Mouse (Mus musculus): ENCODE measurements at regions not wholly inside any gene's neighbourhood (a gene's known extent, or its start where the extent isn't known, plus 50 kb on each side); places are given as distances from the start of the nearest gene placed in this dataset.

GRCm38 (mm10) chr12:54352963-54353606 lies 149.4 kb upstream of the Egln3 start:
- H3K4me1 ChIP-seq (replicated peaks; ENCODE audit: control insufficient read depth, insufficient read depth, low read length): no peaks in the 10 kb centered on the region
- DNase-seq (ENCODE audit: low spot score) (no peak), ATAC-seq (replicated peaks; ENCODE audit: low FRiP score) (no peak)
- no peak overlapping the region for H3K9ac ChIP-seq (ENCODE audit: low read depth, low read length)
- H3K9me3 ChIP-seq (ENCODE audit: control insufficient read depth, low read length): no peaks in the 10 kb centered on the region
- H3K36me3 ChIP-seq (ENCODE audit: control insufficient read depth, insufficient read depth, low read length): no peaks in the 10 kb centered on the region
- no peak overlapping the region for H3K4me2 ChIP-seq
- H3K4me3 ChIP-seq (ENCODE audit: low read depth, low read length): no peak overlapping the region
- WGBS: 74% methylated on average over 10 of the region's 10 CpGs
- H3K27ac ChIP-seq (ENCODE audit: low read depth, low read length): no peak overlapping the region
- no peaks in the 10 kb centered on the region for H3K27me3 ChIP-seq (replicated peaks; ENCODE audit: control insufficient read depth, insufficient read depth, low read length)

- ATAC-seq (replicated peaks; ENCODE audit: low FRiP score) (no peak), DNase-seq (ENCODE audit: low spot score) (no peak)
- no peak overlapping the region for H3K9ac ChIP-seq (ENCODE audit: low read depth, low read length)
- H3K4me3 ChIP-seq (ENCODE audit: low read depth, low read length): no peak overlapping the region
- H3K27ac ChIP-seq (ENCODE audit: low read depth, low read length): no peak overlapping the region
- H3K4me2 ChIP-seq: no peak overlapping the region
- H3K27me3 ChIP-seq (replicated peaks; ENCODE audit: control insufficient read depth, insufficient read depth, low read length): no peaks in the 10 kb centered on the region
- H3K4me1 ChIP-seq (replicated peaks; ENCODE audit: control insufficient read depth, insufficient read depth, low read length): no peaks in the 10 kb centered on the region
- H3K36me3 ChIP-seq (ENCODE audit: control insufficient read depth, insufficient read depth, low read length): no peaks in the 10 kb centered on the region
- no peaks in the 10 kb centered on the region for H3K9me3 ChIP-seq (ENCODE audit: control insufficient read depth, low read length)
- 33% methylated on average over 1 of the region's 1 CpGs for WGBS
Measured at GRCm38 (mm10) chr12:54350293-54350692, 146.6 kb upstream of the Egln3 start.

GRCm38 (mm10) chr12:54349403-54349802 lies 145.7 kb upstream of the Egln3 start:
- Histone ChIP-seq H3K27ac (ENCODE audit: low read depth, low read length) (no peak overlapping the region), H3K4me3 (ENCODE audit: low read depth, low read length) (no peak overlapping the region), H3K4me1 (replicated peaks; ENCODE audit: control insufficient read depth, insufficient read depth, low read length) (no peaks in the 10 kb centered on the region), H3K36me3 (ENCODE audit: control insufficient read depth, insufficient read depth, low read length) (no peaks in the 10 kb centered on the region), H3K4me2 (no peak overlapping the region), H3K9ac (ENCODE audit: low read depth, low read length) (no peak overlapping the region), H3K9me3 (ENCODE audit: control insufficient read depth, low read length) (no peaks in the 10 kb centered on the region), H3K27me3 (replicated peaks; ENCODE audit: control insufficient read depth, insufficient read depth, low read length) (no peaks in the 10 kb centered on the region)
- ATAC-seq (replicated peaks; ENCODE audit: low FRiP score): no peak
- 59% methylated on average over 2 of the region's 2 CpGs for whole genome bisulfite sequencing
- no peak for DNase-seq (ENCODE audit: low spot score)

GRCm38 (mm10) chr12:54343493-54343892 lies 139.8 kb upstream of the Egln3 start:
- WGBS: 71% methylated on average over 5 of the region's 5 CpGs
- Histone ChIP-seq H3K27ac (ENCODE audit: low read depth, low read length) (no peak overlapping the region), H3K4me3 (ENCODE audit: low read depth, low read length) (no peak overlapping the region), H3K27me3 (replicated peaks; ENCODE audit: control insufficient read depth, insufficient read depth, low read length) (no peaks in the 10 kb centered on the region), H3K4me2 (no peak overlapping the region), H3K4me1 (replicated peaks; ENCODE audit: control insufficient read depth, insufficient read depth, low read length) (no peaks in the 10 kb centered on the region), H3K36me3 (ENCODE audit: control insufficient read depth, insufficient read depth, low read length) (no peaks in the 10 kb centered on the region), H3K9me3 (ENCODE audit: control insufficient read depth, low read length) (no peaks in the 10 kb centered on the region), H3K9ac (ENCODE audit: low read depth, low read length) (no peak overlapping the region)
- DNase-seq (ENCODE audit: low spot score) (no peak), ATAC-seq (replicated peaks; ENCODE audit: low FRiP score) (no peak)

- 37% methylated on average over 2 of the region's 2 CpGs for WGBS
- Histone ChIP-seq H3K4me3 (ENCODE audit: low read depth, low read length) (no peak overlapping the region), H3K36me3 (ENCODE audit: control insufficient read depth, insufficient read depth, low read length) (no peaks in the 10 kb centered on the region), H3K4me2 (no peak overlapping the region), H3K4me1 (replicated peaks; ENCODE audit: control insufficient read depth, insufficient read depth, low read length) (no peaks in the 10 kb centered on the region), H3K27me3 (replicated peaks; ENCODE audit: control insufficient read depth, insufficient read depth, low read length) (no peaks in the 10 kb centered on the region), H3K9ac (ENCODE audit: low read depth, low read length) (no peak overlapping the region), H3K27ac (ENCODE audit: low read depth, low read length) (no peak overlapping the region), H3K9me3 (ENCODE audit: control insufficient read depth, low read length) (no peaks in the 10 kb centered on the region)
- ATAC-seq (replicated peaks; ENCODE audit: low FRiP score): no peak
- no peak for DNase-seq (ENCODE audit: low spot score)
Measured at GRCm38 (mm10) chr12:54335509-54335908, 131.8 kb upstream of the Egln3 start.

GRCm38 (mm10) chr12:54334491-54335132 lies 131.0 kb upstream of the Egln3 start:
- 61% methylated on average over 9 of the region's 9 CpGs for WGBS
- no peaks in the 10 kb centered on the region for H3K9me3 ChIP-seq (ENCODE audit: control insufficient read depth, low read length)
- no peaks in the 10 kb centered on the region for H3K36me3 ChIP-seq (ENCODE audit: control insufficient read depth, insufficient read depth, low read length)
- no peak overlapping the region for H3K4me2 ChIP-seq
- no peaks in the 10 kb centered on the region for H3K27me3 ChIP-seq (replicated peaks; ENCODE audit: control insufficient read depth, insufficient read depth, low read length)
- DNase-seq (ENCODE audit: low spot score) (no peak), ATAC-seq (replicated peaks; ENCODE audit: low FRiP score) (no peak)
- H3K27ac ChIP-seq (ENCODE audit: low read depth, low read length): no peak overlapping the region
- no peak overlapping the region for H3K4me3 ChIP-seq (ENCODE audit: low read depth, low read length)
- no peak overlapping the region for H3K9ac ChIP-seq (ENCODE audit: low read depth, low read length)
- no peaks in the 10 kb centered on the region for H3K4me1 ChIP-seq (replicated peaks; ENCODE audit: control insufficient read depth, insufficient read depth, low read length)

GRCm38 (mm10) chr12:54333632-54334321 lies 130.1 kb upstream of the Egln3 start:
- H3K9ac ChIP-seq (ENCODE audit: low read depth, low read length): no peak overlapping the region
- no peaks in the 10 kb centered on the region for H3K4me1 ChIP-seq (replicated peaks; ENCODE audit: control insufficient read depth, insufficient read depth, low read length)
- no peaks in the 10 kb centered on the region for H3K36me3 ChIP-seq (ENCODE audit: control insufficient read depth, insufficient read depth, low read length)
- H3K27ac ChIP-seq (ENCODE audit: low read depth, low read length): no peak overlapping the region
- H3K4me2 ChIP-seq: no peak overlapping the region
- 84% methylated on average over 14 of the region's 14 CpGs for WGBS
- H3K27me3 ChIP-seq (replicated peaks; ENCODE audit: control insufficient read depth, insufficient read depth, low read length): no peaks in the 10 kb centered on the region
- H3K4me3 ChIP-seq (ENCODE audit: low read depth, low read length): no peak overlapping the region
- H3K9me3 ChIP-seq (ENCODE audit: control insufficient read depth, low read length): no peaks in the 10 kb centered on the region
- no peak for DNase-seq (ENCODE audit: low spot score)
- ATAC-seq (replicated peaks; ENCODE audit: low FRiP score): no peak

GRCm38 (mm10) chr12:54327483-54327882 lies 123.8 kb upstream of the Egln3 start:
- 69% methylated on average over 1 of the region's 1 CpGs for WGBS
- no peak overlapping the region for H3K9ac ChIP-seq (ENCODE audit: low read depth, low read length)

GRCm38 (mm10) chr12:54326571-54326970 lies 122.9 kb upstream of the Egln3 start:
- H3K9me3 ChIP-seq (ENCODE audit: control insufficient read depth, low read length): no peaks in the 10 kb centered on the region
- H3K4me1 ChIP-seq (replicated peaks; ENCODE audit: control insufficient read depth, insufficient read depth, low read length): no peaks in the 10 kb centered on the region
- no peak overlapping the region for H3K9ac ChIP-seq (ENCODE audit: low read depth, low read length)
- no peak overlapping the region for H3K4me2 ChIP-seq
- ATAC-seq (replicated peaks; ENCODE audit: low FRiP score) (no peak), DNase-seq (ENCODE audit: low spot score) (no peak)
- H3K4me3 ChIP-seq (ENCODE audit: low read depth, low read length): no peak overlapping the region
- WGBS: 87% methylated on average over 7 of the region's 7 CpGs
- no peaks in the 10 kb centered on the region for H3K27me3 ChIP-seq (replicated peaks; ENCODE audit: control insufficient read depth, insufficient read depth, low read length)
- H3K36me3 ChIP-seq (ENCODE audit: control insufficient read depth, insufficient read depth, low read length): no peaks in the 10 kb centered on the region
- no peak overlapping the region for H3K27ac ChIP-seq (ENCODE audit: low read depth, low read length)

More at GRCm38 (mm10) chr12:54327483-54327882, 123.8 kb upstream of the Egln3 start:
- Histone ChIP-seq H3K4me3 (ENCODE audit: low read depth, low read length) (no peak overlapping the region), H3K9me3 (ENCODE audit: control insufficient read depth, low read length) (no peaks in the 10 kb centered on the region), H3K36me3 (ENCODE audit: control insufficient read depth, insufficient read depth, low read length) (no peaks in the 10 kb centered on the region), H3K4me1 (replicated peaks; ENCODE audit: control insufficient read depth, insufficient read depth, low read length) (no peaks in the 10 kb centered on the region), H3K27me3 (replicated peaks; ENCODE audit: control insufficient read depth, insufficient read depth, low read length) (no peaks in the 10 kb centered on the region), H3K4me2 (no peak overlapping the region), H3K27ac (ENCODE audit: low read depth, low read length) (no peak overlapping the region)
- no peak for ATAC-seq (replicated peaks; ENCODE audit: low FRiP score)
- DNase-seq (ENCODE audit: low spot score): no peak
